Mouse (Mus musculus) naive thymus-derived CD4-positive, alpha-beta T cell, adult 2 months (primary cell): Measurements from ENCODE around the gene Sash1.
"Not testable (repeated sequence)": the region's sequence is repeated elsewhere in the genome, so short reads cannot be mapped to it uniquely, and the experiment has no call there.

Experiments
- DNase-seq: peaks from one replicate; pipeline ENCODE4 v3.0.0-alpha.2; 2011; ENCODE audit warnings: low read depth

The Sash1 gene

GRCm38 (mm10) chr10:8756604-8757354 is 129.1 kb downstream of the Sash1 start:
- no peak for DNase-seq

- DNase-seq = no peak
These were observed 132.5 kb downstream of the Sash1 start for GRCm38 (mm10) chr10:8753377-8753776.

GRCm38 (mm10) chr10:8752436-8752835 is 133.4 kb downstream of the Sash1 start:
- no peak for DNase-seq

- no peak for DNase-seq
These were observed 136.3 kb downstream of the Sash1 start for GRCm38 (mm10) chr10:8749537-8749936.

- no peak for DNase-seq
These were observed 138.2 kb downstream of the Sash1 start for GRCm38 (mm10) chr10:8747450-8748212.

- no peak for DNase-seq
These were observed 139.7 kb downstream of the Sash1 start for GRCm38 (mm10) chr10:8746082-8746696.

GRCm38 (mm10) chr10:8742872-8743271 is 143.0 kb downstream of the Sash1 start:
- DNase-seq = peak; percentile 30

- DNase-seq = no peak
These were observed 144.4 kb downstream of the Sash1 start for GRCm38 (mm10) chr10:8741505-8741904.

- DNase-seq = no peak
These were observed 145.1 kb downstream of the Sash1 start for GRCm38 (mm10) chr10:8740797-8741196.

GRCm38 (mm10) chr10:8729387-8730337 is 156.2 kb downstream of the Sash1 start:
- no peak for DNase-seq

- no peak for DNase-seq
These were observed 166.5 kb downstream of the Sash1 start for GRCm38 (mm10) chr10:8719345-8719744.

- DNase-seq = no peak
These were observed 167.0 kb downstream of the Sash1 start for GRCm38 (mm10) chr10:8718831-8719230.

GRCm38 (mm10) chr10:8717171-8717570 is 168.7 kb downstream of the Sash1 start:
- no peak for DNase-seq

GRCm38 (mm10) chr10:8715679-8716284 is 170.1 kb downstream of the Sash1 start:
- DNase-seq = peak; percentile 74

- not testable (repeated sequence) for DNase-seq
These were observed 189.2 kb downstream of the Sash1 start for GRCm38 (mm10) chr10:8696636-8697035.

GRCm38 (mm10) chr10:8693996-8694500 is 191.8 kb downstream of the Sash1 start:
- no peak for DNase-seq

GRCm38 (mm10) chr10:8693561-8693960 is 192.3 kb downstream of the Sash1 start:
- DNase-seq = no peak

- no peak for DNase-seq
These were observed 193.3 kb downstream of the Sash1 start for GRCm38 (mm10) chr10:8692531-8692930.

- no peak for DNase-seq
These were observed 199.7 kb downstream of the Sash1 start for GRCm38 (mm10) chr10:8686219-8686618.

GRCm38 (mm10) chr10:8685269-8685668 is 200.6 kb downstream of the Sash1 start:
- DNase-seq = no peak

- DNase-seq = peak; percentile 74
These were observed 203.0 kb downstream of the Sash1 start for GRCm38 (mm10) chr10:8682900-8683299.
